Mouse (Mus musculus) T-helper 1 cell (primary cell): ENCODE data around the gene Ripor2.

ENCODE experiments used
- in situ Hi-C: fragments of 300-600 bp; cut with MboI, MseI; formaldehyde crosslinking; loops from one replicate; pipeline ENCODE4 v1.15.1; 2025; ENCODE audit warnings: high pct_unique_total_duplicates

The Ripor2 gene

DNA sequence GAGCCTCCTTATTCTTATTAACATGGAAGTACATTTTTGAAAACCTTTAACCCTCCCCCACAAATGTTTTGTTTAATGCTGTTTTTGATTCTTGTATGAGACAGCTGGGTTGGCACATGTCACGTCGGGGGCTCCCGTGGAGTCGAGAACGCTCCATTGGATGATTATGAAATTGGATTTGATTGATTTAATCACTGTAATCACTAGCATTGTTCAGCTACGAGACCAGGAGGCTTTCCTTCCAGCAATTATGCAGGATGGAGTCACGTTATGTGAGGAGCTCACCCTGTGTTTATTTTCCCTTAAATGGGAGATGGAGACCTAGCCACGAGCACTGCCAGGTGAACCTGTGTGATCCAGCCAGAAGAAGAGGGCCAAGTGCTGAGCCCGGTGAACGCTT, at the start of gene Ripor2:
Gene Ripor2, plus strand, starts transcription at position 357 of the 400 bp plus-strand sequence.
- in situ Hi-C loops: no loop called here

DNA sequence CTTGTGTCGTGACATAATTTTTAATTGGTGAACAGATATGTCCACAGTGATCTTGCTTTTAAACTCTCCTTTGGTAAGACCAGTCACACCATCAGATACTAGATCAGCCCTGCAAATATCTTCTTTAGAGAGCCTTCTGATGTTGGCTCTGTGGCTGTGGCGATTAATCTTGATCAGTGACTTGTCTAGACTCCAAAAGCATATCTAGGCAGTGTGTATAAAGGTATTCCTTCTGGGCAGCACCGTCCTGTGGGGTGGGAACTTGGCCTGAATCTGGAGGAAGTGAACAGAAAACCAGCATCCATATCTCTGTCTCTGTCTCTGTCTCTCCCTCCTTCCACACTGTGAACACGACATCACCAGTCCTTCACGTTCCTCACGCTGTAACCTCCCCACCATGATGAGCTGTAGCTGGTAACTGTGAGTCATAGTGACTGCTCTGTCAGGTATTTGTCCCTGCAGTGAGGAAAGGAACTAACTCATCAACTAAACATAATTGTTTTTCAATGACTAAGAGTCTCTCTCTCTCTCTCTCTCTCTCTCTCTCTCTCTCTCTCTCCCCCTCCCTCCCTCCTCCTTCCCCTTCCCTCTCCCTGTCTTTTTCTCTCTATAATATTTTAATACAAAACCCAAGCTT, 45.3 kb upstream of the Ripor2 start:
- in situ Hi-C loops: no loop called here

DNA sequence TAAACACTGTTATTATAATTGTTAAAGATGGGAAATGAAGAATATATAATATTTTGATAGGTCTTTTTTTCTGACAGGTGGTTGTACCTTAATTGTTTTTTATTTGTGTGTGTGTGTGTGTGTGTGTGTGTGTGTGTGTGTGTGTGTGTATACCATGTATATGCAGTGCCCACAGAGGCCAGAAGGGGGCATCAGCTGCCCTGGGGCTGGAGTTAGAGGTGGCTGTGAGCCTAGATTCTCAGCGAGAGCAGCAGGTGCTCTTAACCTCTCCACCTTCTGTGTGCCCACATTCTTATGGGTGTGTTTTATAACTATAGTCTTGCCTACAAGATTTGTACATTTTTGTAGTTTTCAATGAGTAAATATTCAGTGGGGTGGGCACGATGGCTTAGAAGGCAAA, 44.0 kb upstream of the Ripor2 start:
- in situ Hi-C loops: no loop called here

DNA sequence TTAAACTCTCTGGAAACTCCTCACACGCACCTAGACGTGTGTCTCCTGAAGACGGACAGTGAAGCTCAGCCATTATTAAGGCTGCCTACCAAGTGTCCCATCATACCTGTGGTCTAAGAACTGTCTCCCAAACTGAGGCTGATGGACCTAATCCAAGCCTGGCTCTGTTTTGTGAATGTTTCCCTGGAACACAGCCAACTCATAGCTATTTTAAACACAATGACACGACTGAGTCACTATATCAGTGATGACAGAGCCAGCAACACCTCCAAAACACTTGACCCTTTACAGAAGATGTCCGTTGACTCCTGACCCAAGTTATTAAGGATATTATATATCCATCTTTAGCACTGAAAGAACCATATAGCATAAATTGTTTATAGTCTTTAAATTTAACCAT, 43.0 kb upstream of the Ripor2 start:
- in situ Hi-C loops: no loop called here

DNA sequence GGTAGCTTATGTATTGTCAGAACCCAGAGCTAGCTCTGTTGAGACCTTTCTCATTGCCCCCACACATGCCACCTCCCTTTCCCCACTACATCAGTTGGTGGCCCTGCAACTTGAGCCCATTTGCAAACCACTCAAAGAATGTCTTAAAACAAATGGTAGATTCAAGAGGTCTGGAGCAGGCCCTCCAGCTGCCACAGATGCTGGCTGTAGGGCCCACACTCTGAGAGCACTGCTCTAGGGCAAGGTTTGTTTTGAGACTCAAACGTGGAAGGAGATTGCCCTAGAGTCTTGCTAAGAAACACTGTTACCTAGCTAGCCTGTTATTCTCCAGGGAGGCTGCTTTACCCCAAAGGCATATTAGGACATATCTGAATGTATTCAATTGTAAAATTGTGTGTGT, 36.3 kb upstream of the Ripor2 start:
- in situ Hi-C loops: no loop called here

DNA sequence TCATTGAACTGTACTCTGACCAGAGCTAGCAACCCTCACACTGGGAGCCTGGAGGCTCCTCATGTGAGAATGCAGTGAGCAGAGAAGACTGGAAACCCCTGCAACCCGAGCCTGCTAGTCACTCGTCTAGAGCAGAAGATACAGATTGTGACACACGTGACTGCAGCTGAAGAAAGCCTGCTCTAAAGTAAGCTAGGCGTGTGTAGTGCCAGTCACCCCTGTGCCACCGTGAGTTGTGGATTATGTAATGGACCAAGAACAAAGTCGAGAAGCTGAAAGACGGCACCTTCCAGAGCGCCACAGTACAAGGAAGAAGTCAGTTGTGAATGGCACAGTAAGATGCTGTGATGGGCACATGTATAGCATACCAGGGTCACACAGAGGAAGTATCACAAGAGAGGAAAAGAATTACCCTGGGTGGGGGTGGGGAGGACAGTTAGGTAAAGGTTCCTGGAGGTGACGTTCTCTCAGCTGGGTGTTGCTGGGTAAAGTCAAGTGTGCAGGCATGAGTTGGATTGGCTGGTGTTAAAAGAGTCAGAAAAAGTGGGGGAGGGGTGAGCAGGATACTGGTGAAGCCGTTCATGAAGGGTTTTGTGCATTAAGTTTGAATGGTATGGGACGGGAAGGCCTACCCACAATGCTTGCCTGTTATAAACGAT, 35.1 kb upstream of the Ripor2 start:
- in situ Hi-C loops: no loop called here

DNA sequence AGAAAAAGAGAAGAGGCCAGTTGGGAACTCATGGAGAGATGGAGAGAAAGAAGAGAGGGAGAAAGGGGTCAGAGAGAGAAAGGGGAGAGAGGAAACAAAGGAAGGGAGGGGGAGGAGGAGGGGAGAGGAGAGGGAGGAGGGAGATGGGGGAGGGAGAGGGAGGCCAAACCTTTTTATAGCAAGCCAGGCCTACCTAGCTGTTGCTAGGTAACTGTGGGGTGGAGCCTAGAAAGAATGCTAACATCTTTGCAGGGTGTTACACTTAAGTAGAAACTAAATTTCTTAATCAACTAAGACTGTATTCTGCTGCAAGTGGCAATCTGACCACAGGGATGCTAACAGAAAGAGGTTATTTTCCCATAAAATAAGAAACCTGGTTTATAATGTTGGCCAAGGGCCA, 33.1 kb upstream of the Ripor2 start:
- in situ Hi-C loops: no loop called here

DNA sequence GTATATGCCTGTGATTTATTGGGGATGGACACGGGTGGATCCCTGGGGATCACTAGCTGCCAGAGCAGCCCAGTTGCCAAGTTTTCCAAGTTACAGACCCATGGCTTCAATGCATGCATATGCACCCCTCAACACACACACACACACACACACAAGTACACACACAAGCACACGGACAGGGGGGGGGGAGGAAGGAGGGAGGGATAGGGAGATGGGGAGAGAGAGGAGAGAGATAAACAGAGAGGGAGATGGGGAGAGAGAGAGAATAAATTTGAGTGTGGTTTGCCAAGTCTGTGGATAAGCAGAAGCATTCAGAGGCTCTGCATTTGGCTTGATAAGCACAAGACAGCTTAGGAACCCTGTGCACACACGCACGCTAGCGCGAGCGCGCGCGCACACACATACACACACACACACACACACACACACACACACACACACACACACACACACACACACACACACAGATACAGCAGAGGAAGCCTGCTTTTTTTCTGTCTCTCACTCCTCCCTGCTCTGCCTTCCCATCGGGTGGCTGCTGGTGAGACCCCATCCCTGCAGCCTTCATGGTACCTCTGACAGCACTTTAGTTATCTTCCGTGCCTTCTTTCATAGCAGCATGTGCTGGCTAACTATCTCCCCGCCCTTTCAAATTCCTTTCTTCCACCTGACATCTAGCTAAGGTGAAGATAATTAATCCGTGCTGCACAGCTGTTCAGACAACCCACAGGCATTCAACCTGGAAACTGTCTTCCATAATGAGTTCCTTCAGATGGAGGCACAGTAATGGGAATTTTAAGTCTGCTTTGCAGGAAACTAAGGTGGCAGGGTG, 30.7 kb upstream of the Ripor2 start:
- in situ Hi-C loops: loop anchor here (5.0 kb wide), 1 partner anchor 41 kb away; no protein-coding TSS in a partner anchor

DNA sequence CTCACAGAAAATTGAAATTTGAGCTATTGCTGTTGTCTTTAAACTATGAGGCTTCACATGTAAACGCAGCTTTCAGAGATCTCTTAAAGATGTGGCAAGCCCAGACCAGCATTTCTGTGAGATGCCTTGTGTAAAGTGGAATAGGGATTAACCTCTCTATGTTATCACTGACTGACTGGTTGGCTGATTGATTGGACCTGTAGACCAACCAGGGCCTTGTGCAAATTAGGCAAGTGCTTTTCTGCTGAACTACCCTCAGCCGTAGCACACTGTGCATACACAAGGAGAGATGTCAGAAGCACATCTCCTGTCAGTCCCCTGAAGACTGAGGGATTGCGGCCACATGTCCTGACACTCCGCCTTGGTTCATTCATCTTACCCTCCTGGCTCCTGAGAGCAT, 29.9 kb upstream of the Ripor2 start:
- in situ Hi-C loops: loop anchor here (5.0 kb wide), 1 partner anchor 40 kb away; no protein-coding TSS in a partner anchor

DNA sequence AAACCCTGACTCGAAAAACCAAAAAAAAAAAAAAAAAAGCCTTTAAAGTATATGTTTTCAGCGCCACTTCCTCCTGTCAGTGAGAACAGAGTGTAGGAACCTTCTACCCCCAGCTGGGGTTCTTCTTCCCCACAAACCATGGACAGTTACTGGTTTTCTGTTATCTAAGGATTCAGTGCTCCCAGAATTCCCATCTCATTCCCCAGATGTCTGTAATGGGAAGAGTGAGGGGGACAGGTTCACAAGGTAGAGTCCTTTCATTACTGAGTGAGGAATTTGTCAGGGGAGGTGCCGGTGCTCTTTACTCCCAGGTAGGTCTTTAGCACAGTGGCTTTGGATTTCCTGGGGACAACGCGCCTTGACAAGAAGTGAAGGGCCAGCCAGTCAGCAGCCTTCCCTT, 20.6 kb upstream of the Ripor2 start:
- in situ Hi-C loops: no loop called here

DNA sequence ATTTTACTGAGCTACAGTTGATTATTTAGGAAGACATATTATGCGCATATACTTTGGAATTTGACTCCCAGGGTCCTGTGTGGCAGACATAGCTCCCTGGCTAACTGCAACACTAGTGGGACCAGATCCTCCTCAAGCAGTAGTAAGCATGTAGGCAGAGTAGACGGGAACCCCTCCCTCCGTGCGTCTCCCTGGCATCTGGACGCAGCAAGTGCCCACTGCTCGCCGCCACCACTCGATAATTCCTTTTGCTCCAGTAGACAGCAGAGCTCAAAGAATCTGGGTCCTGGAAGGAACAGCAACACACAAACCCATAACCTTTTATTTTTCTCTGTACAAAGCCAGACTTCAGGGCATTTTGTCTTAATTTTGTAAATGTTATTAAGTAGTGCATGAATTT, 17.3 kb upstream of the Ripor2 start:
- in situ Hi-C loops: no loop called here

DNA sequence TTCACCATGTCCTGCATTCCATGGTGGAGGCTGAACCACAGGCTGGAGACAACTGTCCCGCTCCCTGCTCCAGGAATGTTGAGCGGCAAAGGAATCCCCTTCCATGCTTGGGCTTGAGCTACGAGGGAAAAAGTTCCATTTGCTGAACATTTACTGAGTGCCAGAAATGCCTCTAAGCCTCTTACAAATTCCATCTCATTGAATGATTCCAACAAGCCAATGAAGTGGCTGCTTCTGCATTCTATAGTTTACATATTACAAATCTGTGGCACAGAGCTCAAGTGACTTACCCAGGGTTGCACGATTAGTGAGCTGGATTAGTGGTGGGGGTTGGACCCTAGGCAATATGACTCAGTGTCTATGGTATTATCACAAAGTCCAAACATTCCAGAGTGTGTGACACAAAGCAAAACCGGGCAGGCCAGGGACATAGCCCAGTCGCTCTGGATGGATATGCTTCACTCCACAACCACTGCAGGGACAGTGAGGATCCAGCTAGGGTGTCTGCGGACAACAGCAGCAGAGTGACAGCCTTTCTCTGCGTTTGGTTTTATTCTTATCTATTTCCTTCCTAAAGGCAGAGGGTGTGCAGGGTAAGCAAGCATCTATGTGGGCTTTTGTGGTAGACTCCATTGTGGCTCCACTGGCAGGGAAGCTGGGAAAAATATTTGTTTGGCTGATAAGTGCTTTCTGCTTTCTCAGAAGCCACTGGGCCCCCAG, 16.6 kb upstream of the Ripor2 start:
- in situ Hi-C loops: no loop called here

DNA sequence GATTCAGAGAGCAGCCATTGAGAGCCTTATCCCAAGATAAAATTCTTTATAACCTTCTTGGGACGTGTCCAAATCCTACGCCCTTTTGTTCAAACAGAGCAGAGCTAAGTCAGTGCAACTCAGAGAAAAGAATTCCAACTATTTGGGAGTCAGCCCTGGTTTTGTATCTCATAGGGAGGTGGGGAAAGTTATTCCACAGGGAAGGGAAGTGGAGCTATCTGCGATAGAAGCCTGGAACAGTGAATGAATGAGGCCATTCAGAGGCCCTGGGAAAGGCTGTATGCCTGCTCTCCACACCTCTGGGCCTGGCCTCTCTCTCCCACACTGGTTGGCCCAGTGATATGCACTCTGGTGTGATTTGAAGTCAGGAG, 16.1 kb upstream of the Ripor2 start:
- in situ Hi-C loops: no loop called here

DNA sequence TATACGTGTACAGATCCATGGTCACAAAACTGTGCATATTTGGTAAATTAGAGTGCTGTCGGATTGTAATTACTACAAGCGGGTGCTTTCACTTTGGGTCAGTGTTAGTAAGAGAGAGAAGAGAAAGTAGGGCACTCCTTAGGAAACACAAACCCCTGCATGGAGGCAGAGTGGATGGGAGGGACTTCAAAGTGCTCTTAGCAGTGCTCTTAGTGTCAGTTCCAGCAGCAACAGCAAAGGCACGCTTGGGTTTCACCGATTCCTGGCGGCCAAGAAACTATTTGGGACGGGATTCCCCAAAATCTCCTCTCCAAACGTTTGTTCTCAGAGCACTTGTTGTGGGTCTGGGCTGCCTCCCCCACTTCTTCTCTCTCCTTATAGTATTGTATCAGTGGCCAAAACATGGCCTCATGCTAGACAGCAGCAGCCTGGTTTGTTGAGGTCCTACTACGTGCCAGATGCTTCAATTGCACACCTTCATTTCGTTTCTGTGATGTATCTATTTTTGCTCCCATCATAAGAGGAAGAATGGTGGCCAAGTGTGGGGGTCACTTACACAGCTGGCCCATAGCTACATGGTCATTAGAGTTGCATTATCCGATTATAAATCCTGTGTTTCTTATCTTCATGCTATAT, 14.7 kb upstream of the Ripor2 start:
- in situ Hi-C loops: no loop called here

DNA sequence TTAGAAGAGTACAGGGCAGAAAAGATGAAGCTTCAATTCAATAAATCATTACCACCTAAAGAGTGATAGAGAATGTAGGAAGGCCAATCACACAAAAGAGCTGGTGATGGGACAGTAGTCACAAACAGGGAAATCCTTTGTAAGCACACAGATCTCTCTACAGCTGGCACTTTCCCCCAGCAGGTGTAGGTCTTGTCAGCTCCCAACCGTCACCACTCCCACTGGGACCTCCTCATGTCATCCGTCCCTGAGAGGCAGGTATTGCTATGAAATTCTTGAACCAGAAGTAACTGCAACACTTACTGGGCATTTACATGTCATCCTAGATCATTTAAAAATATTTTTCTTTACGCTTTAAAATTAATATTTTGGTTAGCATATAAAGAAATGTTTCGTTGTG, 12.9 kb upstream of the Ripor2 start:
- in situ Hi-C loops: no loop called here

DNA sequence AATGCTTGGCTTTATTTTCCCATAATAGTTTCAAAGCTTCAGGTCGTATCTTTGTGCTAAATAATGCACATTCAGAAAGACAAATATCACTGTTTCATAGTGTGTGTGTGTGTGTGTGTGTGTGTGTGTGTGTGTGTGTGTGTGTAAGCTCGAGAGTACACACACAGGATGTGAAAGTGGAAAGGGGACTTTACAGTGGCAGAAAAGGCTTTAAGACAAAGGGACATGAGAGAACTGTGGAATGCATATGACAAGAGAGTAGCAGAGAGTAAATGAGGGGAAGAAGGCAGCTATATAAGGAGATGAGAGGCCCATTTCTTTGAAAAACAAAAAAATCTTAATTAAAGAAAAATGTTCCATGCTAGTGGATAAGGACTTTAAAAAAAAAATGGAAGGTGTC, 11.3 kb upstream of the Ripor2 start:
- in situ Hi-C loops: no loop called here

DNA sequence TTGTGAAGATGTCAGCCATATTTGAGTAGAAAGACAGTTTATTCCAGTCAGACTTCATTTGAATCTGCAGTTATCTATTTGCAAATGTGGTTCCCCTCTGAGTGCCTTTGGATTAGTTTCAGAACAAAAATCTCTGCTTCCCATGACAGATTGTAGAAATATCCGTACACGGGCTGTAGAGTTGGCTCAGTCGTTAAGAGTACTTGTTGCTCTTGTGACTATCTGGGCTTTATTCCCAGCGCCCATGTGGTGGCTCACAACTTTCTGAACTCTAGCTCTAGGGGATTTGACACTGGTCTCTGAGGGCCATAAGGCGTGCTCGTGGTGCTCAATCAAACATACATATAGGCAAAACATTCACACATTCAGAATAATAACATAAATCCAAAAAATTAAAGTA, 10.1 kb upstream of the Ripor2 start:
- in situ Hi-C loops: no loop called here

DNA sequence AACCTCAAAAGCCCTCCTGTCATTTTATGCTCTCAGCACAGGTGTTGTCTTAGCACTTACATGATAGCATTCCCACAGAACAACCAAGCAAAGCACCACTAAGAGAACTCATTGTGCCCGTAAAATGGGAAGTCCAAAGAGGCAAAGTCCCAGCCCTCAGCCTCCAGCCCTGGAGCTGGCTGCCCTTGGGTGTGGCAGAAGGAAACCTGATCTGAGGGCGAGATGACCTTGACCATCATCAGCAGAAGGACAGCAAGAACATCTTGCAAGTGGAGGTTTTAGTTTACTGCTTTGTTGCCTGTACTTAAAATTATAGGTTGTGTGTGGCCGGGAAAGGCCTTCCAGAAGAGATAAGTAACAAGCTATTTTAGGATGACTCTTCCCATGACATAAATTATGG, 6.9 kb upstream of the Ripor2 start:
- in situ Hi-C loops: no loop called here

DNA sequence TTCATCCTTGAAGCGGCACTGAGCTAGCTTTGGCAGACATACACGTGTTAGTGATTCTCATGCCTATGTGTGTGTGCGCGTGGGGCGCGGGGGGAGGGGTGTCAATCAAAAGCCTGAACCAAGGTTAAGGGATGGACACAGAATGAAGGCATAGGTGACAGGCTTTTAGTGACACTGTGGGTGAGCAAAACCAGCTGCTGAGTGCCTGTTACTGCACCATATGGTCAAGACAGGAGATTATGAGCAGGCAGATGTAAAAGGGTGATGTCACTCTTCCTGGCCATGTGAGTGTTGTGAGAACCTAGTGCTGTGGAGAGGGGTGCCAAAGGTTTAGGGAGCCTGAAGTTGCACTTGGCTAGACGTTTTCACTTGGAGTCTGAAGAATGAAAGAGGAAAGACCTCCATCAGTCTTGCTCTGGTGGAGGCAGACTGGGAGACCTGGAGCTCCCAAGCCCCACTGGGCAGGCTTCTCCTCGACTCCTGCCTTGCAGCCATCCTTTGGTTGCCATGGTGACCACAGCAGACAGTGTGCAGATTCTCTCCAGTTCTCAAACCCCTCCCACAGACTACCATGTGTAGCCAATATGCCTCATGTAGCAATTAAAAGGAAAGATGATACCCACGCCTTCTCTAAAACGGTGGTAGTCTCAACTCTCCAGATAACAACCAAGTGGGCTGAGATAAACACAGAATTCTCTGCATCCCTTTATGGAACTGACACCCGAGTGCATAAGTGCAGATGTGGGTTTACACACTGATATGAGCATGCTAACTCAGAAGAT, 5.5 kb upstream of the Ripor2 start:
- in situ Hi-C loops: no loop called here

DNA sequence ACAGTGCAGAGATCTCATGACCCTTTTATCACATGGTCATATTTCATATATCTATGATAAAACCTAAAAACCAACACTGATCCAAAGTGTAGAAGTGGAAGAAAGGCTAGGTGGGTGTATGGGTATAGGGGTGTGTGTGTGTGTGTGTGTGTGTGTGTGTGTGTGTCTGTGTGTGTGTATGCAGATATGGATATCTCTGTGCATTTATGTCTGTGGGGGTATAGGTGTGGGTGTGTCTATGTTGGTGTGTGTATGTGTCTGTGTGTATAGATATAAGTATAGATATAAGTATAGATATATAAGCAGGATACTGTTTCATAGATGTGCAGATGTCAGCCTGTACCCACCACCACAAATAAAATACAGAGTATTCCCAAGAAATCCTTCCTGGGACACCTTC, 3.7 kb upstream of the Ripor2 start:
- in situ Hi-C loops: no loop called here

DNA sequence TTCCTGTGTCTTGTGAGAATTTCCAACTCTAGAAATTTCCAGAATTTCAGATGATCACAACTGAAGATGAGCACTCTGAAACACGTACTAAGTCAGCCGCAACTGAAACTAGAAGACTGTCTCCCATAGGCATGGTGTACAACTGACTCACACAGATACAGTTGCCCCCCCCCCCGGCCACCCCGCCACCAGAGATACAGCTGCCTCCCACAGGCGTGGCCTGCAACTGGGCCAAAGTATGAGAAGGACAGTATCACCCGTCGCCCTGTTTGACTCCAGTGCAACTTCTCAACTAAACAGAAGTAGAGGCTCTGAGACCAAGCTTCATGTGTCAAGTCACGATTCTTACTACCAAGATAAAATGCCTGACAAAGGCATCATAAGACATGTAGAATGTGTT, 1.2 kb upstream of the Ripor2 start:
- in situ Hi-C loops: no loop called here
